Mouse (Mus musculus) midbrain, postnatal 0 days (tissue): Measurements from ENCODE around the gene Hist1h2af. TPM values are rescaled to one million over a fixed set of nuclear protein-coding genes. Genes with fewer than 3 reads are reported as not detected.
"Not testable (repeated sequence)": the region's sequence is repeated elsewhere in the genome, so short reads cannot be mapped to it uniquely, and the experiment has no call there.

Experiments
- ATAC-seq: fragments of 200-750 bp; cut with Nextera tagmentation; 2 replicates; pipeline ENCODE4 v1.8.0; 2017; ENCODE audit warnings: moderate number of reproducible peaks, mild to moderate bottlenecking, moderate TSS enrichment, moderate library complexity; ENCODE audit not compliant: low FRiP score
- DNase-seq: peaks from one replicate; pipeline ENCODE4 v3.0.0-alpha.2; 2015; ENCODE audit warnings: low spot score
- H3K27ac ChIP-seq: fragments of 300-500 bp; sonication (generic); 2 replicates; pipeline ENCODE4 v1.5.1; 2014; ENCODE audit warnings: low read depth, mild to moderate bottlenecking, low read length, mixed read lengths
- H3K27me3 ChIP-seq: fragments of 300-500 bp; sonication (generic); 2 replicates; pipeline ENCODE4 v1.6.1; 2014; ENCODE audit warnings: low read length, control low read depth, mixed read lengths; ENCODE audit not compliant: insufficient read depth
- H3K36me3 ChIP-seq: fragments of 300-500 bp; sonication (generic); 2 replicates; pipeline ENCODE4 v1.6.1; 2014; ENCODE audit warnings: low read length, control low read depth, mixed read lengths; ENCODE audit not compliant: insufficient read depth
- H3K4me1 ChIP-seq: fragments of 300-500 bp; sonication (generic); 2 replicates; pipeline ENCODE4 v1.6.1; 2014; ENCODE audit warnings: mild to moderate bottlenecking, control low read depth, antibody characterized with exemption, low read length, mixed read lengths; ENCODE audit not compliant: insufficient read depth
- H3K4me2 ChIP-seq: fragments of 300-500 bp; sonication (generic); 2 replicates; pipeline ENCODE4 v1.6.1; 2014; ENCODE audit warnings: low read depth, mild to moderate bottlenecking, low read length, mixed read lengths; ENCODE audit not compliant: poor library complexity, severe bottlenecking
- H3K4me3 ChIP-seq: fragments of 300-500 bp; sonication (generic); 2 replicates; pipeline ENCODE4 v1.5.1; 2014; ENCODE audit warnings: low read depth, mild to moderate bottlenecking, low read length, moderate library complexity
- H3K9ac ChIP-seq: fragments of 300-500 bp; sonication (generic); replicated peaks from 2 replicates; pipeline ENCODE4 v1.6.1; 2014; ENCODE audit warnings: mild to moderate bottlenecking, low read length, moderate library complexity, mixed read lengths; ENCODE audit not compliant: poor library complexity, severe bottlenecking
- H3K9me3 ChIP-seq: fragments of 300-500 bp; sonication (generic); 2 replicates; pipeline ENCODE4 v1.6.1; 2016; ENCODE audit warnings: low read length, control low read depth
- CTCF ChIP-seq: IDR thresholded peaks from 2 replicates; pipeline ENCODE4 v1.5.1; 2016; ENCODE audit warnings: antibody characterized with exemption, mild to moderate bottlenecking
- WGBS: fragments of 180-500 bp; shearing (Covaris S2); extraction: QIAGEN DNeasy Blood & Tissue Kit; methylation state at CpG from one replicate; pipeline ENCODE4 v1.1.7; 2014; 5-methylcytosine and 5-hydroxymethylcytosine counted together
- polyA plus RNA-seq: library from polyadenylated mRNA; unstranded; fragments of >200 nt; fragmentation: Nextera tagmentation; extraction: Ambion mirVana; gene quantifications from 2 replicates; pipeline ENCODE4 v1.2.1, GENCODE M21; 2015
- total RNA-seq: library from RNA; depleted of rRNA; stranded (reverse); fragments of >200 nt; gene quantifications from 2 replicates; pipeline ENCODE4 v1.2.3, GENCODE M21; 2014

The Hist1h2af gene
- total and polyA plus RNA-seq, 2 experiments from 2014 or later = 0.54 to 293 TPM

DNA sequence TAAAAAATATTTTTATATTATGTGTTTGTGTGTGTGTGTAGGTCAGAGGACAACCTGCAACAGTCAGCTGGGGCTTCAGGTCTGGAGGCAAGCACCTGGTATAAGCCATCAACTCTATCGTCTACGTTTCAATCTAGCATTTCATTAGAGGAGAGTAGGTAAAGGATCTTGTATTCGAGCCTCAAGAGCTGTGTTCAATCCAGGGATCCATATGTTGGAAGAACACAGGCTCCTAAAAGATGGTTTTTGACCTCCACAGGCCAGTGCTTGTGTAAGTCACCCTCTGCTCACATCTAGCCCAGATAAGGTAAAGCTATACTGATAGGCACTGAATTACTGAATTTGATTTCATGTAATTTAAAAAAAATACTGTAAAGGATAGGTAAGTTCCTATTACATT lies 23.2 kb downstream of the Hist1h2af start:
- DNase-seq (no peak), ATAC-seq (no peak)
- Histone ChIP-seq H3K4me1 (peaks cover 2% of the 10 kb centered on the region; the same call in 1 of the 2 replicates), H3K9ac (no peak overlapping the region), H3K27ac (no peak overlapping the region), H3K4me3 (no peak overlapping the region), H3K9me3 (no peaks in the 10 kb centered on the region), H3K27me3 (no peaks in the 10 kb centered on the region), H3K36me3 (no peaks in the 10 kb centered on the region), H3K4me2 (no peak overlapping the region)
- no peak for TF ChIP-seq CTCF
- WGBS = 71% methylated on average over 3 of the region's 3 CpGs

DNA sequence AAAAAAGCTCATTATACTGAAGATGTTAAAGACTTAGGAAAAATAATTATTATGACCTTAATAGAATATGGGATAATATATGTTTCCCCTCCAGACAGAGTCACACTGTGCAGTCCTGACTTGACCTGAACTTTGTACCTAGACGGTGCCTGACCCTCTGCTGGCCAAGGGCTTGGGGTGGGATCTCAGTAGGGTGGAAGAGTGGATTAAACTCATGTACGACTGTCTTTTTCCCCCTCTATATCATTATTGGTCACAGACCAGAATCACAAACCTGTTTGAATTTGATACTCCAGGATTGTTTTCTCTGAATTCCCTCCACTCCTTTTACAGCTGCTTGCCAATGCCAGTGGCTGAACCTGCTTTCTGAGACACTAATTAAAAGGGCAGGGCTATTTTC lies 27.0 kb downstream of the Hist1h2af start:
- H3K4me2 ChIP-seq, ATAC-seq, DNase-seq: not testable (repeated sequence)

DNA sequence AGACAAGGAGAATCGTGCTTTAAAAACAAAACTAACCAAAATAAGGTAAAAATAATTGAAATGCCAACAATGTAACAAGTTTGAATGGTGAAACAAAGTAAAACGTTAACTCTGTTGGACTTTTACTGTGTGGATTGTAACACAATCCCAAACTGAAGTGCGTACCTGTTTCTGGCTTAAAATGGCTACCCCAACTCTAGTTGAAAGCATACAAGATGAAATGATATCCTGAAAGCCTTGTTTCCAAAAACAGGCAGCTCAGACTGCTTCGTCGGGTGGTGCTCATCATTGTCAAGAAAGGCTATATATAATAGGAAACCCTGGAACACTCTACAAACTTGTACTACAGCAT lies 27.8 kb downstream of the Hist1h2af start:
- not testable (repeated sequence) for H3K9me3 ChIP-seq, H3K36me3 ChIP-seq, DNase-seq, H3K27ac ChIP-seq, H3K4me1 ChIP-seq, H3K9ac ChIP-seq, H3K27me3 ChIP-seq, ATAC-seq
- peak overlapping the region; percentile 70; the same call in 1 of the 2 replicates for H3K4me2 ChIP-seq
- peak overlapping the region; percentile 42 for H3K4me3 ChIP-seq
- 0% methylated on average over 2 of the region's 5 CpGs for WGBS

More for the DNA sequence above, 27.0 kb downstream of the Hist1h2af start:
- not testable (repeated sequence) for H3K36me3 ChIP-seq, H3K27ac ChIP-seq, H3K27me3 ChIP-seq, H3K4me1 ChIP-seq, H3K4me3 ChIP-seq, H3K9ac ChIP-seq, H3K9me3 ChIP-seq
- 12% methylated on average over 2 of the region's 2 CpGs for WGBS

DNA sequence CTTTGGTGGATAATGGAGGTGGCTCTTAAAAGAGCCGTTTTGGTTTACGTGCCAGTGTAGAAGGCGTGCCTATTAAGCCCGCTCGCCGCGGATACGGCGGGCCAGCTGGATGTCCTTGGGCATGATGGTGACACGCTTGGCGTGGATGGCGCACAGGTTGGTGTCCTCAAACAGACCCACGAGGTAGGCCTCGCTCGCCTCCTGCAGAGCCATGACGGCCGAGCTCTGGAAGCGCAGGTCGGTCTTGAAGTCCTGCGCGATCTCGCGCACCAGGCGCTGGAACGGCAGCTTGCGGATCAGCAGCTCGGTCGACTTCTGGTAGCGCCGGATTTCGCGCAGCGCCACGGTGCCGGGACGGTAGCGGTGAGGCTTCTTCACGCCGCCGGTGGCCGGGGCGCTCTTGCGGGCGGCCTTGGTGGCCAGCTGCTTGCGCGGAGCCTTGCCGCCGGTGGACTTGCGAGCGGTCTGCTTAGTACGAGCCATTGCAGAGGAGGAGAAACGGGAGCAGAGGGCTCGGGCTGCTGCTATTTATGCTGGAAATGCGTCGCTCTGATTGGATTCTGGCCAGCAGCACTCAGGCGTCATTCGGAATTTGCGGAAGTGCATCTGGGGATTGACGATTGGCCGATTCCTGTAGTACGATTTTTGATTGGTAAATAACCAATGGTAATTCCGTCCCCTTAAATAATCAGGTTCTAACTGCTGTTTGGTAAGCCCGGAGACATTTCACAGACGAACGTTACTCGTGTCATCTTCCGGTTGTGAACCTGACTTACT lies 28.4 kb downstream of the Hist1h2af start, which contains the start of gene Hist1h3e:
Hist1h3e (minus strand) TSS at position 487 of the 777 bp plus-strand sequence.
- peak within 1 kb of the TSS; percentile 70 for H3K4me2 ChIP-seq
- under 1% methylated on average over 34 of the region's 67 CpGs for WGBS
- H3K9me3 ChIP-seq, H3K27me3 ChIP-seq, H3K4me1 ChIP-seq, H3K36me3 ChIP-seq: not testable (repeated sequence)
- peak within 1 kb of the TSS; percentile 42 for H3K4me3 ChIP-seq
- DNase-seq = peak; percentile 99
- peak within 1 kb of the TSS; percentile 56 for H3K9ac ChIP-seq
- peak within 1 kb of the TSS; percentile 94 for H3K27ac ChIP-seq
- ATAC-seq = peak; percentile 96

GRCm38 (mm10) chr13:23562699-23563462 lies 29.2 kb downstream of the Hist1h2af start:
- WGBS = 1% methylated on average over 18 of the region's 18 CpGs
- Histone ChIP-seq H3K27ac (peak overlapping the region; percentile 94), H3K4me3 (peak overlapping the region; percentile 42), H3K4me1 (no peaks in the 10 kb centered on the region), H3K36me3 (no peaks in the 10 kb centered on the region), H3K9ac (peak overlapping the region; percentile 56), H3K4me2 (peak overlapping the region; percentile 70), H3K27me3 (no peaks in the 10 kb centered on the region), H3K9me3 (no peaks in the 10 kb centered on the region)
- ATAC-seq (peak; percentile 61), DNase-seq (peak; percentile 87)
- TF ChIP-seq CTCF = peak; percentile 77

- no peaks in the 10 kb centered on the region for H3K36me3 ChIP-seq
- no peaks in the 10 kb centered on the region for H3K9me3 ChIP-seq
- H3K27ac ChIP-seq = no peak overlapping the region
- no peaks in the 10 kb centered on the region for H3K27me3 ChIP-seq
- no peak overlapping the region for H3K4me3 ChIP-seq
- 89% methylated on average over 2 of the region's 2 CpGs for WGBS
- DNase-seq (no peak), ATAC-seq (no peak)
- no peak overlapping the region for H3K4me2 ChIP-seq
- no peak overlapping the region for H3K9ac ChIP-seq
- H3K4me1 ChIP-seq = no peaks in the 10 kb centered on the region
- TF ChIP-seq CTCF = no peak
Measured at GRCm38 (mm10) chr13:23564482-23564881, 30.8 kb downstream of the Hist1h2af start.

DNA sequence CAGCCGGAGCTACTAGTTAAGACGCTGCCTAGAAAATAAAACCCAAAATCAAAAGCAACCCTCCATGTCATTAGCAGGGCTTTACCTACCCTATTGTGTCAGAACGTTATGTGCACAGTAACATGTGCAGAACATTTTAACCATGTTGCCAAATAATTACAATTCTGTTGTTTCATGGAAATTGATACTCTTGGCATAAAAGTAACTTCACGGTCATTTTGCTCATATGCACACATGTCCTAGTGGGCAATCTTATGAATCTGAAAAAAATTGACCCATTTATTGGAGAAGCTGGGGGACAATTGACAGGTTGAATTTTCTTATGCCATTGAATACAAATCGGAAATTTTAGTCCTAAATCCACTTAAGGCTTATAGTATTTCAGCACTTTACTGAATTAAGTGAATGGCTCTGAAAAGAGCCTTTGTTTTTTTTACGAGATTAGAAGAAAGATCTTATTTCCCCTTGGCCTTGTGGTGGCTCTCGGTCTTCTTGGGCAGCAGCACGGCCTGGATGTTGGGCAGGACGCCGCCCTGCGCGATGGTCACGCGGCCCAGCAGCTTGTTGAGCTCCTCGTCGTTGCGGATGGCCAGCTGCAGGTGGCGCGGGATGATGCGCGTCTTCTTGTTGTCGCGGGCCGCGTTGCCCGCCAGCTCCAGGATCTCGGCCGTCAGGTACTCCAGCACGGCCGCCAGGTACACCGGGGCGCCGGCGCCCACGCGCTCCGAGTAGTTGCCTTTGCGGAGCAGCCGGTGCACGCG lies 36.7 kb downstream of the Hist1h2af start:
- not testable (repeated sequence) for H3K36me3 ChIP-seq, H3K9me3 ChIP-seq, H3K4me1 ChIP-seq, H3K27me3 ChIP-seq, DNase-seq
- Histone ChIP-seq H3K4me3 (peak overlapping the region; percentile 39), H3K9ac (0 out of 2 replicates have a peak overlapping the region, but pooled peaks have one; percentile 36), H3K4me2 (peak overlapping the region; percentile 52), H3K27ac (peak overlapping the region; percentile 86)
- WGBS = under 1% methylated on average over 15 of the region's 41 CpGs
- ATAC-seq = peak; percentile 19; the same call in 1 of the 2 replicates
